Mouse (Mus musculus) thymus, postnatal 0 days (tissue): ENCODE data around the gene Klk5. TPM values are rescaled to one million over a fixed set of nuclear protein-coding genes. Genes with fewer than 3 reads are reported as not detected.

Experiments used
- DNase-seq: peaks from one replicate; pipeline ENCODE4 v3.0.0-alpha.2; 2015; ENCODE audit warnings: low spot score
- polyA plus RNA-seq: library from polyadenylated mRNA; unstranded; fragments of >200 nt; fragmentation: Nextera tagmentation; extraction: Ambion mirVana; gene quantifications from 2 replicates; pipeline ENCODE4 v1.2.1, GENCODE M21; 2015

Klk5 gene
- polyA plus RNA-seq, 1 experiment from 2014 or later = 0.91 TPM

DNA sequence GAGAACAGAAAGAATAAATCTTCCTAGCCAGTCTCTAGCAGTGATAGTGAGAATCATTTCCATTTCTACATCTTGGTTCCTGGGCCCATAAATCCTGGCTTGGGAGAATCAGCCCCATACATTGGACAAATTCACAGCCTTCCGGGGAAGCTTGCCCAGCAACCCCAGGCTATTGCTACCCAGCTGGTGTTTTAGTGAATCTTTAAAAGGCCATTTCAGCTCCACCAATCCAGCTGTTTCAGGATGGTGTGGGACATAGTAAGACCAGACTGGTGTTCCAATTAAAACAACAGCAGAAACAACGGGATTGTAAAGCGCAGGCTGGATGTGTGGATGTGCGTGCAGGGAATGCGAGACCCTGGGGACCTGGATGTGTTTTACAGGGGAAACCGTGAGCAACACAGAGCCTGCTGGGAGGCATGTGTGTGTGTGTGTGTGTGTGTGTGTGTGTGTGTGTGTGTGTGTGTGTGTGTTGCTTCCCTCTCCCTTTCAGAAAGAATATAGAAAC, 33.2 kb downstream of the Klk5 start:
- DNase-seq = no peak

DNA sequence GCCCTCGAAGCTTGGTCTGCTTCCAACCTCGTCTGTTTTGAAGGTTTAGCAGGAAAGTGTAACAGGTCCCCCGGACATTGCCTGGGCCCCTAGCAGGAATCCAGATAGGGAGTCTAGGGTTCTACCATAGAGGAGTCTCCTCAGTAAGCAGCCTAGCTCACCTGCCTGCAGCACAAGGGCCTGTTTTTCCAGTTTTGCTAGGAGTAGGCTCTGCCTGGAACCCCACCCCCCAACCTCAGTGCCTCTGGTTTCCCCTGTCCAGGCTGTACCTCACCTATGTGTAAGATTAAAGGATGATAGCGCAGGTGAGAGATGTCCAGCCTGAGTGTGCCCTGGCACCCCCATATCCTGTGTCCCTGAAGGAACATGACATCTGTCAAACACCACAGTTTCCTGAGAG, 34.7 kb downstream of the Klk5 start:
- no peak for DNase-seq

DNA sequence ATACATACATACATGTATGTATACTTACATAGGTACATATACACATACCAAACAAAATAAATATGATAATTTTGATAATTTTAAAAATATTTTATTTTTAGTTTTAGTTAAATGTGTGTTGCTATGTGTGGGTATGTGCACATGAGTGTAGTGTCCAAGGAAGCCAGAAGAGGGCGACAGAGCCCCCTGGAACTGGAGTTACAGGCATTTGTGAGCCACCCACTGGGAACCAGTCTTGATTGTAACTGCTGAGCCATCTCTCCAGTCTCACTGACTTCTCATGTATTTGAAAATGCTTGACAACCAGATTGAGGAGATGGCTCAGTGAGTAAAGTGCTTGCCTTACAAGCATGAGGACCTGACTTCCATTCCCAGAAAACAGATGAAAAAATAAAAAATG, 36.5 kb downstream of the Klk5 start:
- no peak for DNase-seq

DNA sequence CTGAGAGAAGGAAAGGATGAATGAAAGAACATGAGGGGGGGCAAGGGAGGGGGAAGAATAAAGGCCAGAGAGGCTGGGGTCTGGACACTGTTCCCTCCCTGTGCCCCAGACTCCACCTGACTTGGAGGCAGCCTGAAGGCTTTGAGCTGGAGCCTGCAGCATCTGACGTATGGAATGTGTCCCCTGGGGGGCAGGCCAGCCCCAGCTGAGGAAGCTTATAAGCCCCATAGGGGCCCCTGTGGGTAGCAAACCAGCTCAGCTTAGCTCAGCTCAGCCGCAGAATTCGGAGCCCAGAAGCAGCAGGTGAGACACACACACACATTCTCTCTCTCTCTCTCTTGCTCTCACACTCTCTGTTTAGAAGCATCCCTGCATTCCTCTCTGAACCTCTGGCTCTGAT, 39.1 kb downstream of the Klk5 start, which contains the start of gene Klk4:
TSS of gene Klk4 (plus strand) at position 249 of the 400 bp plus-strand sequence.
- DNase-seq = no peak

DNA sequence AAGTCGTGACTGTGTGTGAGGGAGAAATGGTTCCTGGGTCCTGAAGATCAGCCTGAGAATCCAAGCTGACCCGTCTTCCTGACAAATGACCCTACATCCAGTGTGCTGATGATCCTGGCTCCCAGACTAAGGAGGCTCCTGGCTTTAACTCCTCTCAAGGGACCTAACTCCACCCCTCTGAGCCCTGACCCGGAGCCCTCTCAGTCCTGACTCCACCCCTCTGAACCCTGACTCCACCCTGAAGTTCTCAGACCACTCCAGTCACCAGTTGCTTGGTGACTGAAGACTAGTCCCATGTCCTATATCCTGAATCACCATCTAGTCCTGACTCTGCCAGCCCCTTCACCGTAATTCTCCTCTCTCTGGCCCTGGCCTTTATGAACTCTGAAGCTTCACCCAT, 40.6 kb downstream of the Klk5 start:
- DNase-seq = no peak

DNA sequence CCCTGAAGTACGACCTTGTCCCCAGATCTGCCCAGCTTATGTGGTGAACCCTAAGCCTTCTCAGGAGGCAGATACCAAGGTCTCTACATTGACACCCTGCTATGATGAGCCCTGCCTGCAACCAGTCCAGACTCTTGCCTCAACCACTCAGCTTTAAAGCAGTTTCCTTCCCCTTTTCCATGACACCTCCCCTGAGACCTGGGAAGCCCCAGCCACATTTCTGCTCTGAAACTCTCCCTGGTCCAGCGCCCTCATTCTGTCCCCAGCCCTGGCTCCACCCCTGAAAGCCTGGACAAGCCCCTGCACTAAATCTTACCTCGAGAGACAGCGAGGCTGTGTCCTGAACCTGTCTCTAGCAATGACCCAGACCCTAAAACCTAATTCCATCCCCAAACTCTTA, 41.0 kb downstream of the Klk5 start:
- no peak for DNase-seq

DNA sequence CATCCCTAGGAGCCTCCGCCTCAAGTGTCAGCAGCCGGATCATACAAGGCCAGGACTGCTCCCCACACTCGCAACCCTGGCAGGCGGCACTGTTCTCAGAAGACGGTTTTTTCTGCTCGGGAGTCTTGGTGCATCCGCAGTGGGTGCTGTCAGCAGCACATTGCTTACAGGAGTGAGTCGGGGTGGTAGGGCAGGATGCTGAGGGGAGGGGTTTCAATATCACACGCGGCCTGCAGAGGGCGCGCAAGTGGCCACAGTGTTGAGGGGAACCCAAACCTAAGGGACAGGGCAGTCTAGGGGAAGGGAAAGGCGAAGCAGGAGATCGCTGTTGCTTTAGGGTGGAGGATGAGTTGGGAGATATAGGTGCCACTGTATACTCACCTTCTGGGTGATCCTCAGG, 41.8 kb downstream of the Klk5 start:
- peak; percentile 33 for DNase-seq

DNA sequence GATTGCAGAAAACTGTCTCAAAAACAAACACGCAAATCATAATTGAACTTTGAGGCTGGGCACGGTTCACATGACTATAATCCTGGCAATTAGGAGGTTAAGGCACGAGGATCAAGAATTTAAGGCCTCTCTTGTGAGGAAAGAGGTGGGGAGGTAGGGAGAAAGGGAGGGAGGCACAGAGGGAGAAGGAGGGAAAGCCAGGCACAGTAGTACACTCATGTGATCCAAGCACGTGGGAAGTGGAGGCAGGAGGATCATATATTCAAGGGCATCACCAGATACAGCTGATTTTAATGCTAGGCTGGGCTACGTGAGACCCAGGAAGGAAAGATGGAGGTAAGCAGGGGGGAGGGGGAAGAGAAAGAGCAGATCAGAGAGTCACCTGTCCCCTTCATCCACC, 49.6 kb downstream of the Klk5 start:
- DNase-seq = no peak

DNA sequence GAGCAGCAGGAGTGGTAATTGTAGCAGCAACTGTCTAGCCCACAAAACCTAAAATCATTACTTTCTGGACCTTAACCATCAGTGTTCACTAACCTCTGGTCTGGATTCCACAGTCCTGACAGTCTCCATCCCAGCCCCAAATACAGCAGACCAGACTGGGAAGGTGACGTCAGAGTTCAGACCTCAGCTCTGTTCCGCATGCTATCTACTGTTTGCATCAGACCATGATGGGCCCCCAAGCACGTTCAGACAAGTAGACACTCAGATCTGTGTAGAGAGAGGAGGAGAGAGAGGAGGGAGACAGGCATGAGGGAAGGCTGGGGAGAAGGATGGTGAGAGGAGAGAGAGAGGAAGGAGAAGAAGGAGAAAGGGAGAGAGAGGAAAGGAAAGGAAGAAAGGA, 50.0 kb downstream of the Klk5 start:
- DNase-seq = no peak

DNA sequence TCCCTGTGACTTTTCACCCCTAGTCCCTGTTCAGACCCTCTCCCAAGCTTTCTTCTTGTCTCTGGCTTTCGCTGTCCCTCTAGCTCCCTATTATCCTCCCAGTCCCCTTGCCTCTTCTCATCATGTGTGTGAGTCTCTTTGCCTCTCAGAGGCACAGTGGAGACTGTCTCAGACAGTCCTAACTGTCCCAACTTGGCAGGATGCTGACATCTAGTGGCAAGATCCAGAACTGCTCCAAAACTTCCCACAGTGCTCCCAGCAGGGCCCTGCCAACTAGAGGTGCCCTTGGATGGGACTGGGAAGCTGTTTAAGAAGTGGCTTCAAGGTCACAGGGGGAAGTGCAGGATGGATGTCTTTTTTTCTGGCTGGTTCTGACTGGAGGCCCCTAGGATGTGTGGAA, 53.1 kb downstream of the Klk5 start:
- DNase-seq = peak; percentile 59

Other genes starting within 250 kb of the Klk5 start
- gene Zfp819, start 234.8 kb upstream of the Klk5 start, polyA plus RNA-seq = 0.12 TPM in 1 of 2 replicates, not detected in the other
- 0.29 and 0.71 TPM in 2 replicates for gene Ceacam18, start 207.3 kb upstream of the Klk5 start, polyA plus RNA-seq
- gene Siglece, start 181.8 kb upstream of the Klk5 start, polyA plus RNA-seq = 0.43 and 0.73 TPM in 2 replicates
- 11.7 and 12.9 TPM in 2 replicates for gene Ctu1, start 170.0 kb upstream of the Klk5 start, polyA plus RNA-seq
- gene Klk14, start 151.6 kb upstream of the Klk5 start, polyA plus RNA-seq = 0.17 and 0.18 TPM in 2 replicates
- 0.36 and 0.49 TPM in 2 replicates for gene Klk13, start 129.4 kb upstream of the Klk5 start, polyA plus RNA-seq
- gene Klk12, start 73.1 kb upstream of the Klk5 start, polyA plus RNA-seq = not detected in 2 replicates
- gene Klk11, start 67.4 kb upstream of the Klk5 start, polyA plus RNA-seq = 0.51 and 0.96 TPM in 2 replicates
- gene Klk10, start 60.9 kb upstream of the Klk5 start, polyA plus RNA-seq = 0.55 and 0.63 TPM in 2 replicates
- gene Klk9, start 50.1 kb upstream of the Klk5 start, polyA plus RNA-seq = 0.19 and 0.30 TPM in 2 replicates
- gene Klk8, start 44.4 kb upstream of the Klk5 start, polyA plus RNA-seq = 37.9 and 44.9 TPM in 2 replicates
- 1.1 and 1.4 TPM in 2 replicates for gene Klk7, start 30.7 kb upstream of the Klk5 start, polyA plus RNA-seq
- gene Klk6, start 17.5 kb upstream of the Klk5 start, polyA plus RNA-seq = 0.92 and 1.7 TPM in 2 replicates
- 0.65 and 1.4 TPM in 2 replicates for gene Klk4, start 39.2 kb downstream of the Klk5 start, polyA plus RNA-seq
- not detected in 2 replicates for gene Klk15, start 91.8 kb downstream of the Klk5 start, polyA plus RNA-seq
- 0.60 and 0.72 TPM in 2 replicates for gene Klk1b8, start 108.7 kb downstream of the Klk5 start, polyA plus RNA-seq
- gene Klk1b1, start 124.8 kb downstream of the Klk5 start, polyA plus RNA-seq = 0.38 and 0.42 TPM in 2 replicates
- gene Klk1b9, start 134.1 kb downstream of the Klk5 start, polyA plus RNA-seq = 1.7 and 2.1 TPM in 2 replicates
- gene Klk1b11, start 153.9 kb downstream of the Klk5 start, polyA plus RNA-seq = 1.0 and 1.1 TPM in 2 replicates
- 0.68 and 0.87 TPM in 2 replicates for gene Klk1b26, start 170.2 kb downstream of the Klk5 start, polyA plus RNA-seq
- 0.27 and 0.57 TPM in 2 replicates for gene Klk1b27, start 210.3 kb downstream of the Klk5 start, polyA plus RNA-seq